Mouse (Mus musculus): ENCODE measurements around the gene Gm28171. TPM values are rescaled to one million over a fixed set of nuclear protein-coding genes. Genes with fewer than 3 reads are reported as not detected.
"Not testable (repeated sequence)": the region's sequence is repeated elsewhere in the genome, so short reads cannot be mapped to it uniquely, and the experiment has no call there.

The Gm28171 gene
- not detected in 2 replicates for polyA plus RNA-seq (2014; fragmentation: Nextera tagmentation; extraction: Ambion mirVana)

- not testable (repeated sequence) for H3K4me1 ChIP-seq (ENCODE audit: control insufficient read depth, insufficient read depth, low read length); H3K9ac ChIP-seq (replicated peaks; ENCODE audit: low read depth, low read length); ATAC-seq (ENCODE audit: low read depth); H3K4me3 ChIP-seq (ENCODE audit: low read depth, low read length); H3K36me3 ChIP-seq (ENCODE audit: control insufficient read depth, insufficient read depth, low read length); H3K27me3 ChIP-seq (ENCODE audit: control insufficient read depth, insufficient read depth, low read length); H3K4me2 ChIP-seq (ENCODE audit: low read depth, low read length); H3K27ac ChIP-seq (ENCODE audit: low read depth, low read length); H3K9me3 ChIP-seq (ENCODE audit: control insufficient read depth, low read length)
- no CpG with 5 or more reads among the region's 1 CpGs for WGBS
Measured at GRCm38 (mm10) chrY:5793095-5793494, at the start of gene Gm28171. Gm28171 (plus strand) TSS chrY:5793395.

Other genes with a start within 250 kb of the Gm28171 start
- gene Gm21854, start 136.4 kb upstream of the Gm28171 start, polyA plus RNA-seq (2014; fragmentation: Nextera tagmentation; extraction: Ambion mirVana) = not detected in 2 replicates
- gene Gm20914, start 67.4 kb upstream of the Gm28171 start, polyA plus RNA-seq (2014; fragmentation: Nextera tagmentation; extraction: Ambion mirVana) = not detected in 2 replicates
- not detected in 2 replicates for gene Gm21778, start 149.1 kb downstream of the Gm28171 start, polyA plus RNA-seq (2014; fragmentation: Nextera tagmentation; extraction: Ambion mirVana)